Mouse (Mus musculus): ENCODE results near the gene Scpep1. TPM values are rescaled to one million over a fixed set of nuclear protein-coding genes. Genes with fewer than 3 reads are reported as not detected.

Scpep1 gene
- polyA plus RNA-seq, 1 experiment from 2014 or later: 31.4 TPM

DNA sequence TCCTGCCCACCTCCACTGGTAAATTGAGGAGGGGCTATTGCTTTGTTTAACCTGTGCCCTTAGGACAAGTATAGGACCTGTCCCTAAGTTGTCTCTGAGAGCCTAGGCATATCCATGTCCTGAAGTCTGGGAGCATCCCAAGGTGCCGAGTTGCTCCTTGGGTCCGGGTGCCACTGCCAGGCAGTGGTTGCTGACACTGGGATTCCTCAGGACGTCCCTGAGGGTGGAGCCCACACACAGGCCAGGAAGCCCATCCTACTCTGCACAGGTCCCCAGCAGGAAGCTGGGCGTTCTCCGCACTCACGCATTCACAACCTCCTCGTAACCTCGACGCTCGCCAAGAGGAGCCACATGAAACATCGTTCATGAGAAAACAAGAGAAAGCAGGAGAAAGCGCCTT, 13.8 kb downstream of the Scpep1 start:
- Histone ChIP-seq H3K4me1 (ENCODE audit: control insufficient read depth, insufficient read depth, low read length) (no peaks in the 10 kb centered on the region), H3K9ac (ENCODE audit: low read length) (no peak overlapping the region), H3K27ac (ENCODE audit: low read depth, low read length) (no peak overlapping the region), H3K4me2 (ENCODE audit: low read length) (no peak overlapping the region), H3K4me3 (ENCODE audit: low read depth, low read length) (no peak overlapping the region), H3K9me3 (replicated peaks; ENCODE audit: control insufficient read depth, low read length) (no peaks in the 10 kb centered on the region), H3K27me3 (replicated peaks; ENCODE audit: control insufficient read depth, insufficient read depth, low read length) (no peaks in the 10 kb centered on the region), H3K36me3 (ENCODE audit: control insufficient read depth, insufficient read depth, low read length) (peaks cover 23% of the 10 kb centered on the region; the same call in 1 of the 2 replicates)
- ATAC-seq (no peak), DNase-seq (ENCODE audit: low spot score) (no peak)
- WGBS: 81% methylated on average over 12 of the region's 12 CpGs

DNA sequence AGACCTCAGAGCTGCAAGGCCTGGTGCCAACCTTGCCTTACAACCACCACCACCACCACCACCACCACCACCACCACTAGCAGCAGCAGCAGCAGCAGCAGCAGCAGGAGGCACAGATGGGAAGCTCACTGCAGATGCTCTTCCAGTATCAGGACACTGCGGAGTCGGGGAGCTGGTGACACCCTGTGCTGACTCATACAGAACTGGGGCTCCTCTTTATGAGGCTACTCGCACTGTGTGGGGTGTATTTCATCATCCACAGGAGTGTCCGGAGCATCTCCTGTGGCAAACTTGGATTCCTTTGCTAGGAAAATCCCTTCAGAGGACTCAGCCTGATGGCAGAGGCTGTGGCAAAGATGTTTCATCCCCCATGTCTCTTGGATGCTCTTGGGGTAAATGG, 15.6 kb downstream of the Scpep1 start:
- 97% methylated on average over 4 of the region's 4 CpGs for WGBS
- ATAC-seq (no peak), DNase-seq (ENCODE audit: low spot score) (no peak)
- Histone ChIP-seq H3K27ac (ENCODE audit: low read depth, low read length) (no peak overlapping the region), H3K36me3 (ENCODE audit: control insufficient read depth, insufficient read depth, low read length) (peaks cover 22% of the 10 kb centered on the region), H3K9ac (ENCODE audit: low read length) (no peak overlapping the region), H3K4me2 (ENCODE audit: low read length) (no peak overlapping the region), H3K9me3 (replicated peaks; ENCODE audit: control insufficient read depth, low read length) (no peaks in the 10 kb centered on the region), H3K4me1 (ENCODE audit: control insufficient read depth, insufficient read depth, low read length) (no peaks in the 10 kb centered on the region), H3K4me3 (ENCODE audit: low read depth, low read length) (no peak overlapping the region), H3K27me3 (replicated peaks; ENCODE audit: control insufficient read depth, insufficient read depth, low read length) (no peaks in the 10 kb centered on the region)

DNA sequence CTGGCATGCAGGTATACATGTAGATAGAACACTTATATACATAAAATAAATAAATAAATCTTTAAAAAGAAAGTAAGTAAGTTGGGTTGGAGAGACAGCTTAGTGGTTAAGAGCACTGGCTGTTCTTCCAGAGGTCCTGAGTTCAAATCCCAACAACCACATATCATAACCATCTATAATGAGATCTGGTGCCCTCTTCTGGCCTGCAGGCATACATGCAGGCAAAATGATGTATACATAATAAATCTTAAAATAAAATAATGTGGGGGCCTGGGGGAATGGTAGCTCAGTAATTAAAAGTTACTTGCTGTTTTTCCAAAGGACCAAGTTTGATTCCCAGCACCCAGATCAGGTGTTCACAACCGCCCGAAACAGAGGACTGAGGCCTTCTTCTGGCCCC, 16.5 kb downstream of the Scpep1 start:
- peaks cover 23% of the 10 kb centered on the region; the same call in 1 of the 2 replicates for H3K36me3 ChIP-seq (ENCODE audit: control insufficient read depth, insufficient read depth, low read length)
- no peaks in the 10 kb centered on the region for H3K4me1 ChIP-seq (ENCODE audit: control insufficient read depth, insufficient read depth, low read length)
- no peaks in the 10 kb centered on the region for H3K9me3 ChIP-seq (replicated peaks; ENCODE audit: control insufficient read depth, low read length)
- H3K4me2 ChIP-seq (ENCODE audit: low read length): no peak overlapping the region
- no peak overlapping the region for H3K4me3 ChIP-seq (ENCODE audit: low read depth, low read length)
- no peak overlapping the region for H3K9ac ChIP-seq (ENCODE audit: low read length)
- ATAC-seq (no peak), DNase-seq (ENCODE audit: low spot score) (no peak)
- 100% methylated on average over 2 of the region's 2 CpGs for WGBS
- no peaks in the 10 kb centered on the region for H3K27me3 ChIP-seq (replicated peaks; ENCODE audit: control insufficient read depth, insufficient read depth, low read length)
- H3K27ac ChIP-seq (ENCODE audit: low read depth, low read length): no peak overlapping the region

DNA sequence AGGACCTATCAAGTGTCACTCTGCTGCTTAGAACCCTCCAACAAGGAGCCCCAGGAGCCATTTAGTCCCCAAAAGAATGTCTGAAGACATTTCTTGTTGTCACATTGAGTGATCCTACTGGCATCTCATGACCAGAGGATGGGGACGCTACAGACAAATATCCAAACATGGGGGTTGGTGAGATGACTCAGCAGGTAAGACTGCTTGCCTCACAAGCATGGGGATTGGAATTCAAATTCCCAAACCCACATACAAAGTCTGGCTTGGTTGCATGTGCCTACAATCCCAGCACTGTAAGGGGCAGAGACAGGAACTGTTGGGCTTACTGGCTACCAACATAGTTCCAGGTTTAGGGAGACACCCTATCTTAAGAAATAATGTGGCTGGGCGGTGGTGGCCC, 17.4 kb downstream of the Scpep1 start:
- H3K9ac ChIP-seq (ENCODE audit: low read length): no peak overlapping the region
- ATAC-seq (no peak), DNase-seq (ENCODE audit: low spot score) (no peak)
- no peak overlapping the region for H3K4me2 ChIP-seq (ENCODE audit: low read length)
- H3K27me3 ChIP-seq (replicated peaks; ENCODE audit: control insufficient read depth, insufficient read depth, low read length): no peaks in the 10 kb centered on the region
- 91% methylated on average over 2 of the region's 2 CpGs for WGBS
- H3K36me3 ChIP-seq (ENCODE audit: control insufficient read depth, insufficient read depth, low read length): peaks cover 26% of the 10 kb centered on the region
- no peaks in the 10 kb centered on the region for H3K9me3 ChIP-seq (replicated peaks; ENCODE audit: control insufficient read depth, low read length)
- H3K4me3 ChIP-seq (ENCODE audit: low read depth, low read length): no peak overlapping the region
- no peaks in the 10 kb centered on the region for H3K4me1 ChIP-seq (ENCODE audit: control insufficient read depth, insufficient read depth, low read length)
- H3K27ac ChIP-seq (ENCODE audit: low read depth, low read length): no peak overlapping the region

DNA sequence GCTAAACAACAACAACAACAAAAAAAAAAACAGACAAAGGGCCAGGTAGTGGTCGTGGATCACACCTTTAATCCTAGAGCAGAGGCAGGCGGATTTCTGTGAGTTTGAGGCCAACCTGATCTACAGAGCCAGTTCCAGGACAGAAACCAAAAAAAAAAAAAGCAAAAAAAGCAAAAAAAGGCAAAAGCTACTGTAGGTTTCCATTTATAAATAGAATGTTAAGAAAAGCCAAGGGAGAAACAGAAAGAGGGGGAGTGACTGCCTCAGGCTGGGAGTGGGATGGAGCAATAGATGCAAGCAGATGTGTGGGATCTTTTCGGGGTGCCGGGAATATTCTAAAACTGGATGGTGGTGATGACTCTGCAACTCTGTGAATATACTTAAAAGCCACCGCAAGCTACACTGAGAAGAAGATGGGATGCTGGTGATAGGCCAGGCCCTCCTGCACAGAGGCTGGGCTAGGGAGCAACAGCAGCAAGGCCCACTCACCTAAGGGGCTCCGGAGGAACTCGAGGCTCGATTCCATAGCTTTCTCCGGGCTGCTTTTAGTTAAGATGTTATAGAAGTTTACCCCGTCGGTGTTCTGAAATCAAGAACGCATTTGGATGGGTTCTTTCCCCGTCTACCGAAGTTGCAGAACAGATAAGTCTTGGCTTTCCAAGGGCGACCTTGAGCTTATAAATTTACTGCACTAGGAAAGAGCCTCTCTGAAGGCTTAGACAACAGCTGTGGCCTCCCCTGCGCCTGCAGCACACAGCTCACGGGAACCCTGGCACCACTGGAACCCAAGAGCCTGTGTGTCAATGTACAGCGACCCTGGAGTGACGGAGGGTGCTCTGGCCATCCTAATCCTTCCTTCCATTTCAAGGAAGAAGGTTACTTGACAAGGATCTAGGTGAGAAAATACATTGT, 20.9 kb downstream of the Scpep1 start:
- no peaks in the 10 kb centered on the region for H3K27me3 ChIP-seq (replicated peaks; ENCODE audit: control insufficient read depth, insufficient read depth, low read length)
- DNase-seq (ENCODE audit: low spot score) (no peak), ATAC-seq (no peak)
- 93% methylated on average over 19 of the region's 19 CpGs for WGBS
- no peaks in the 10 kb centered on the region for H3K9me3 ChIP-seq (replicated peaks; ENCODE audit: control insufficient read depth, low read length)
- H3K4me2 ChIP-seq (ENCODE audit: low read length): no peak overlapping the region
- no peaks in the 10 kb centered on the region for H3K4me1 ChIP-seq (ENCODE audit: control insufficient read depth, insufficient read depth, low read length)
- H3K4me3 ChIP-seq (ENCODE audit: low read depth, low read length): no peak overlapping the region
- H3K36me3 ChIP-seq (ENCODE audit: control insufficient read depth, insufficient read depth, low read length): peaks cover 37% of the 10 kb centered on the region
- no peak overlapping the region for H3K9ac ChIP-seq (ENCODE audit: low read length)
- no peak overlapping the region for H3K27ac ChIP-seq (ENCODE audit: low read depth, low read length)

DNA sequence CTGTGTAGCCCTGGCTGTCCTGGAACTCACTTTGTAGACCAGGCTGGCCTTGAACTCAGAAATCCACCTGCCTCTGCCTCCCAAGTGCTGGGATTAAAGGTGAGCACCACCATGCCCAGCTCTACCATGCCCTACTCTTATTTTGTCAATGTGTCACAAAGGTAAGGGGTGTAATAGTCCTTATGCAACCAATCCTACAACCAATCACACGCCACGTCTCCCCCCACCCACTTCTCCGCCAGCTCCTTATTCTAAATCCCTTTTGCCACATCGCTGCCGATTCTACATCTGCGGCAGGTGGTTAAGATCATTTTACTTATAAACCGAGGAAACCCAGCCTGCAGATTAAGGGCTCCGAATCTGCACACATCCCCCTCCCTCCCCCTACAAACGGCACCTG, 22.2 kb downstream of the Scpep1 start:
- 91% methylated on average over 9 of the region's 9 CpGs for WGBS
- Histone ChIP-seq H3K9ac (ENCODE audit: low read length) (no peak overlapping the region), H3K36me3 (ENCODE audit: control insufficient read depth, insufficient read depth, low read length) (peaks cover 42% of the 10 kb centered on the region), H3K4me1 (ENCODE audit: control insufficient read depth, insufficient read depth, low read length) (no peaks in the 10 kb centered on the region), H3K27me3 (replicated peaks; ENCODE audit: control insufficient read depth, insufficient read depth, low read length) (no peaks in the 10 kb centered on the region), H3K4me3 (ENCODE audit: low read depth, low read length) (no peak overlapping the region), H3K4me2 (ENCODE audit: low read length) (no peak overlapping the region), H3K27ac (ENCODE audit: low read depth, low read length) (no peak overlapping the region), H3K9me3 (replicated peaks; ENCODE audit: control insufficient read depth, low read length) (no peaks in the 10 kb centered on the region)
- DNase-seq (ENCODE audit: low spot score): no peak
- ATAC-seq: no peak

DNA sequence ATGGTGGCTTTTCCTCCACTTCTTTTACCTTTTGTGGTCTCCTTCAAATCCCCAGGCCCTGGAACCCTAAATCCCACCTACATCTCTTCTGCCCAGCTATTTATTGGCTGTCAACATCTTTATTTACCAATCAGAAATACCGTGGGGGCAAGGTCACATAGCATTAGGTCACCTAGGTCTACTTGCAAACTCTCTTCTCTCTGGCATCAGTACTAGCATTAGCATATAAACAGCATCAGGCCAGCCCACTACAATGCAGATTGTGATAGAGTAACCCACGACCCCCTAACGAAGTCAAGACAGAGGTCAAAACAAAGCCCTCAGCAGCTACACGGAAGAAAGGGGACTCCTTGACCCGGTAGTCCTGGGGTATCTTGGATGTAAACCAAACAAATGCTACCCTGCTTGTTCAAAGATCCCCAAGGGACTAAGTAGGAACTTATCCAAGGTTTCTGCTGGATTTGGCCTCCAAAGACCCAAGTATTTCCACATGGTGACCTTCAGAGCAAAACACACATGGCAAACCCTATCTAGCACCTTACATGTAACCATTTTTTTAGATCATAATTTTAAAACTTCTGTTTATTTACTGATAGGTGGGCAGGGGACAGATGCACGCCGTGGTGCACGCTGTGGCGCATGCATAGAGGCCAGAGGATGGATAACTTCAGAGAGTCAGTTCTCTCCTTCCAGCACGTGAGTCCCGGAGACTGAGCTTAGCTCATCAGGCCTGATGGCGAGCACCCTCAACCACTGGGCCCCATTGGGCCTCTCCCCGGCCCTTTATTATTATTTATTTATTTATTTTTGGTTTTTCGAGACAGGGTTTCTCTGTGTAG, 23.4 kb downstream of the Scpep1 start:
- no peak overlapping the region for H3K9ac ChIP-seq (ENCODE audit: low read length)
- H3K9me3 ChIP-seq (replicated peaks; ENCODE audit: control insufficient read depth, low read length): no peaks in the 10 kb centered on the region
- H3K4me1 ChIP-seq (ENCODE audit: control insufficient read depth, insufficient read depth, low read length): no peaks in the 10 kb centered on the region
- H3K4me3 ChIP-seq (ENCODE audit: low read depth, low read length): no peak overlapping the region
- peaks cover 46% of the 10 kb centered on the region for H3K36me3 ChIP-seq (ENCODE audit: control insufficient read depth, insufficient read depth, low read length)
- H3K27me3 ChIP-seq (replicated peaks; ENCODE audit: control insufficient read depth, insufficient read depth, low read length): no peaks in the 10 kb centered on the region
- no peak for ATAC-seq
- DNase-seq (ENCODE audit: low spot score): no peak
- H3K27ac ChIP-seq (ENCODE audit: low read depth, low read length): no peak overlapping the region
- H3K4me2 ChIP-seq (ENCODE audit: low read length): no peak overlapping the region
- 78% methylated on average over 14 of the region's 14 CpGs for WGBS

DNA sequence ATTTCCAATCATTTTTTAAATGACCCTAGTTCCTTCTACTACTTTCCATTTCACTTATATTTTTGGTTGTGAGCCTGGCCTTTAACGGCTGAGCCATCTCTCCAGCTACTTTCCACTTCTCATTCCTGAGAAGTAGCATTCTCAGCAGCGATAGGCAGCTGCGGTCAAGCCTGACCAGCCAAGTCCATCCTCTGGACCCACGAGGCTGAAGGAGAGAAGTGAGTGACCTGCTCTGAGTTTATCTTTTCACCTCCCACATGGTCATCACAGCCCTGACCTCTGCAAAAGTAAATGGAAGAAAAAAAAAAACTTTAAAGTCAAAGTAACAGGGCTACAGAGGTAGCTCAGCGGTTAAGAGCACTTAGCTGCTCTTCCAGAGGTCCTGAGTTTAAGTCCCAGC, 28.7 kb downstream of the Scpep1 start:
- no peak for ATAC-seq

More for the DNA sequence above, 28.7 kb downstream of the Scpep1 start:
- H3K4me1 ChIP-seq (ENCODE audit: control insufficient read depth, insufficient read depth, low read length): no peaks in the 10 kb centered on the region
- H3K4me3 ChIP-seq (ENCODE audit: low read depth, low read length): no peak overlapping the region
- no peak overlapping the region for H3K27ac ChIP-seq (ENCODE audit: low read depth, low read length)
- H3K36me3 ChIP-seq (ENCODE audit: control insufficient read depth, insufficient read depth, low read length): peaks cover 51% of the 10 kb centered on the region
- no peak for DNase-seq (ENCODE audit: low spot score)
- H3K27me3 ChIP-seq (replicated peaks; ENCODE audit: control insufficient read depth, insufficient read depth, low read length): no peaks in the 10 kb centered on the region
- H3K4me2 ChIP-seq (ENCODE audit: low read length): no peak overlapping the region
- H3K9ac ChIP-seq (ENCODE audit: low read length): no peak overlapping the region
- H3K9me3 ChIP-seq (replicated peaks; ENCODE audit: control insufficient read depth, low read length): no peaks in the 10 kb centered on the region
- WGBS: 95% methylated on average over 5 of the region's 5 CpGs

Measured in forebrain, embryonic 14.5 days (tissue).